Comparison of ENCODE assay signal across 15 mouse cellular contexts in the genomic region with DNA sequence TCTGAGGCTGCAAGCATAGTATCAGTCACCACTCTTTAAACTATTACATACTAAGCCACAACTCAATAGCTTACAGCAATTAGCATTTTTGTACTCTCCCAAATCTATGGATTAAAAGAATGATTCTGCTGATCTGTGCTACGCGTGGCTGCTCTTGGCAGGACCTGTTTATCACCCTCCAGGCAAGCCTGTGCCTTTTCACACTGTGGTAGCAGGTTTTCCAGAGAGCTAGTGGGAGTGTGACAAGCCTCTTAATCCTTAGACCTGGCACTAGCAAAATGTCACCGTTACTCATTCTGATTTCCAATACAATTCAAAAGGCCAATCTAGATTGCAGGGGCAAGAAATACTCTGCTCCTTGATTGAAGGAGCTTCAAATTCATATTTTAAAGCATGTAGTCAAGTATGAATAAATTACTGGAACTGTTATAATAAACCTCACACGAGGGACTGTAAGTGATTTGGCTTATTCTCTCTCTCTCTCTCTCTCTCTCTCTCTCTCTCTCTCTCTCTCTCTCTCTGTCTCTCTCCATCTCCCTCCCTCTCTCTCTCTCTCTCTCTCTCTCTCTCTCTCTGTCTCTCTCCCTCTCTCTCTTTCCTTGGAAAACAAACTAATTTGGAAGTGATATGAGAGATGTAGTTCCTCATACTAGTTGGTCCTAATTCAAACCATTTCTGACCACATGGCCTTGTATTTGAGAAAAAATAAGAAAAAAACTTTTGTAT.
DNase-seq lines count a peak whose midpoint lies in the region; ATAC-seq lines count a peak whose summit lies in the region.
"Had no signal": no experiment of that assay in that cellular context is flagged by ENCODE, and none has a peak within 500 bp of the region (broad histone marks: within the 10 kb centered on the region; RNA-seq: fewer than 3 reads in every experiment).

No protein-coding gene starts in this region.

- no peaks in the 10 kb centered on the region for H3K36me3 ChIP-seq in forebrain, embryonic 14.5 days (ENCODE audit: control insufficient read depth, insufficient read depth, low read length)
- H3K36me3 ChIP-seq in forebrain, embryonic 11.5 days (ENCODE audit: control insufficient read depth, insufficient read depth, low read length) = no peaks in the 10 kb centered on the region
- H3K36me3 ChIP-seq in midbrain, embryonic 13.5 days = no peaks in the 10 kb centered on the region
- H3K36me3 ChIP-seq in intestine, embryonic 16.5 days (ENCODE audit: control insufficient read depth, insufficient read depth, low read length) = no peaks in the 10 kb centered on the region
- H3K36me3 ChIP-seq: lung, embryonic 15.5 days had no signal

- H3K4me2 ChIP-seq in forebrain, embryonic 14.5 days (ENCODE audit: low read length) = no peak overlapping the region
- no peak overlapping the region for H3K4me2 ChIP-seq in forebrain, embryonic 11.5 days (ENCODE audit: low read depth, low read length, severe bottlenecking)
- H3K4me2 ChIP-seq in midbrain, embryonic 13.5 days (replicated peaks) = no peak overlapping the region
- H3K4me2 ChIP-seq in intestine, embryonic 16.5 days (ENCODE audit: low read depth, low read length) = no peak overlapping the region
- H3K4me2 ChIP-seq: lung, embryonic 15.5 days had no signal

- no peak for ATAC-seq in forebrain, embryonic 14.5 days
- no peak for ATAC-seq in forebrain, embryonic 11.5 days (replicated peaks; ENCODE audit: low FRiP score)
- 0 out of 2 replicates have a peak, but pooled peaks have one; percentile 34 for ATAC-seq in midbrain, embryonic 13.5 days
- ATAC-seq in intestine, embryonic 16.5 days = no peak
- ATAC-seq: inflammation-experienced regulatory T-cells, adult 6 months had no signal

- peak; percentile 55 for DNase-seq in forebrain, embryonic 14.5 days (ENCODE audit: low spot score)
- no peak for DNase-seq in forebrain, embryonic 11.5 days (ENCODE audit: low spot score)
- DNase-seq in retina, postnatal 1 day = peak; percentile 9
- DNase-seq in retina, embryonic 14.5 days (ENCODE audit: low spot score) = no peak
- no peak for DNase-seq in kidney, postnatal 4 days
- DNase-seq: adrenal gland, adult 8-10 months; B cell, adult 2 months; embryo, embryonic 11 days; right cerebral cortex, postnatal 4 days had no signal

- H3K27ac ChIP-seq in forebrain, embryonic 14.5 days (ENCODE audit: low read depth, low read length) = no peak overlapping the region
- no peak overlapping the region for H3K27ac ChIP-seq in forebrain, embryonic 11.5 days (ENCODE audit: low read depth, low read length)
- H3K27ac ChIP-seq in midbrain, embryonic 13.5 days = no peak overlapping the region
- H3K27ac ChIP-seq in intestine, embryonic 16.5 days (ENCODE audit: low read length) = no peak overlapping the region
- H3K27ac ChIP-seq: liver, embryonic 14.5 days; lung, embryonic 15.5 days; macrophage had no signal

- 24% methylated on average over 4 of the region's 4 CpGs for WGBS in forebrain, embryonic 14.5 days
- WGBS in forebrain, embryonic 11.5 days = 40% methylated on average over 4 of the region's 4 CpGs
- WGBS in midbrain, embryonic 13.5 days = 35% methylated on average over 4 of the region's 4 CpGs
- WGBS in intestine, embryonic 16.5 days = 59% methylated on average over 4 of the region's 4 CpGs

- no peaks in the 10 kb centered on the region for H3K4me1 ChIP-seq in forebrain, embryonic 14.5 days (ENCODE audit: control insufficient read depth, insufficient read depth, low read length)
- no peaks in the 10 kb centered on the region for H3K4me1 ChIP-seq in forebrain, embryonic 11.5 days (replicated peaks; ENCODE audit: control insufficient read depth, insufficient read depth, low read length)
- H3K4me1 ChIP-seq in midbrain, embryonic 13.5 days (replicated peaks) = 0 out of 2 replicates have a peak, but pooled peaks cover 5% of the 10 kb centered on the region
- no peaks in the 10 kb centered on the region for H3K4me1 ChIP-seq in intestine, embryonic 16.5 days (ENCODE audit: control insufficient read depth, insufficient read depth, low read length)
- H3K4me1 ChIP-seq: lung, embryonic 15.5 days had no signal

- no peaks in the 10 kb centered on the region for H3K9me3 ChIP-seq in forebrain, embryonic 14.5 days (replicated peaks; ENCODE audit: control insufficient read depth, low read length)
- no peaks in the 10 kb centered on the region for H3K9me3 ChIP-seq in forebrain, embryonic 11.5 days (ENCODE audit: control insufficient read depth, low read length)
- H3K9me3 ChIP-seq in midbrain, embryonic 13.5 days = no peaks in the 10 kb centered on the region
- no peaks in the 10 kb centered on the region for H3K9me3 ChIP-seq in intestine, embryonic 16.5 days (ENCODE audit: control insufficient read depth, low read length)
- H3K9me3 ChIP-seq: lung, embryonic 15.5 days had no signal

- no peak overlapping the region for H3K4me3 ChIP-seq in forebrain, embryonic 14.5 days (ENCODE audit: low read depth, low read length)
- no peak overlapping the region for H3K4me3 ChIP-seq in forebrain, embryonic 11.5 days (ENCODE audit: low read depth, low read length)
- H3K4me3 ChIP-seq in midbrain, embryonic 13.5 days (replicated peaks) = no peak overlapping the region
- H3K4me3 ChIP-seq in intestine, embryonic 16.5 days (ENCODE audit: low read length) = no peak overlapping the region
- H3K4me3 ChIP-seq: lung, embryonic 15.5 days had no signal

- H3K9ac ChIP-seq in forebrain, embryonic 14.5 days (ENCODE audit: low read length) = no peak overlapping the region
- no peak overlapping the region for H3K9ac ChIP-seq in forebrain, embryonic 11.5 days (ENCODE audit: low read length)
- H3K9ac ChIP-seq in midbrain, embryonic 13.5 days (replicated peaks) = no peak overlapping the region
- H3K9ac ChIP-seq in intestine, embryonic 16.5 days (ENCODE audit: low read depth, low read length) = no peak overlapping the region
- H3K9ac ChIP-seq: liver, embryonic 14.5 days; lung, embryonic 15.5 days had no signal

- H3K27me3 ChIP-seq in forebrain, embryonic 14.5 days (replicated peaks; ENCODE audit: control insufficient read depth, insufficient read depth, low read length) = no peaks in the 10 kb centered on the region
- H3K27me3 ChIP-seq in forebrain, embryonic 11.5 days (ENCODE audit: control insufficient read depth, insufficient read depth, low read length) = no peaks in the 10 kb centered on the region
- H3K27me3 ChIP-seq in midbrain, embryonic 13.5 days = no peaks in the 10 kb centered on the region
- H3K27me3 ChIP-seq in intestine, embryonic 16.5 days (replicated peaks; ENCODE audit: control insufficient read depth, insufficient read depth, low read length) = no peaks in the 10 kb centered on the region
- H3K27me3 ChIP-seq: lung, embryonic 15.5 days had no signal

Comparison
In these comparisons a context has a peak if more than half of its experiments do, and no peak if none do; other contexts are left out.
1. DNase-seq: peak in forebrain, embryonic 14.5 days (single experiment) and retina, postnatal 1 day (single experiment); none in forebrain, embryonic 11.5 days (single experiment), retina, embryonic 14.5 days (single experiment) and kidney, postnatal 4 days (0 of 2).